Mouse (Mus musculus): Measurements from ENCODE around the gene Aqp7. TPM values are rescaled to one million over a fixed set of nuclear protein-coding genes. Genes with fewer than 3 reads are reported as not detected.

The Aqp7 gene
- total RNA-seq, 2 experiments from 2014 or later = 9.3 to 11.2 TPM

DNA sequence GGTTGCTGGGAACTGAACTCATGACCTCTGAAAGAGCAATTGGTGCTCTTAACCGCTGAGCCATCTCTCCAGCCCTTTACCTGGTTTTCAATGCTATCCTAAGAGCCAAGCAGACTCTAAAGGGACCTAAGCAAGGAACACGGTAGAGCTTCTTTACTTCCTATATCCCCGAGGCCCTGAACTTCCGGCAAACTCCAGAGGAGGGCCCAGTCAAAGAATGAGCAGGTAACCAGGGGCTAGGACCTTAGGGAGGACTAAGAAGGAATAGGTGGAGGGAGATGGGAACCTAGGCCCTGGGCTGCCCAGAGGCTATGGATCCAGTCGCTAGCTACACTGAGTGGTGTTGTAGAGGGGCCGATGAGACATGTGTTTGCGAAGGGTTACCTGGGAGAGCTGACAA, 3.8 kb upstream of the Aqp7 start:
- H3K27ac ChIP-seq = no peak overlapping the region
- no peak for TF ChIP-seq CTCF (IDR thresholded peaks at IDR 0.05)
- intact Hi-C loops (cut with DNase I) = loop anchor here (2.0 to 10.0 kb wide), 3 partner anchors 116 to 337 kb away; no protein-coding TSS in a partner anchor
- DNase-seq = no peak
- H3K4me3 ChIP-seq = no peak overlapping the region

- TF ChIP-seq CTCF (IDR thresholded peaks at IDR 0.05) = peak; percentile 88
- H3K4me3 ChIP-seq = peak overlapping the region; percentile 43; the same call in 1 of the 2 replicates
- DNase-seq = peak; percentile 85
- no peak overlapping the region for H3K27ac ChIP-seq
- intact Hi-C loops (cut with DNase I) = loop anchor here (1.0 to 10.0 kb wide), 4 partner anchors 68 to 338 kb away; no protein-coding TSS in a partner anchor
Measured at GRCm38 (mm10) chr4:41050726-41051675, 3.1 kb upstream of the Aqp7 start.

GRCm38 (mm10) chr4:41048926-41049325, 987 bp upstream of the Aqp7 start:
- TF ChIP-seq CTCF (IDR thresholded peaks at IDR 0.05) = no peak
- Histone ChIP-seq H3K27ac (peak overlapping the region; percentile 84), H3K4me3 (no peak overlapping the region)
- intact Hi-C loops (cut with DNase I) = no loop called here
- DNase-seq = no peak

- intact Hi-C loops (cut with DNase I) = no loop called here
- no peak for DNase-seq
Measured at GRCm38 (mm10) chr4:41046254-41046795, 1.6 kb downstream of the Aqp7 start.

DNA sequence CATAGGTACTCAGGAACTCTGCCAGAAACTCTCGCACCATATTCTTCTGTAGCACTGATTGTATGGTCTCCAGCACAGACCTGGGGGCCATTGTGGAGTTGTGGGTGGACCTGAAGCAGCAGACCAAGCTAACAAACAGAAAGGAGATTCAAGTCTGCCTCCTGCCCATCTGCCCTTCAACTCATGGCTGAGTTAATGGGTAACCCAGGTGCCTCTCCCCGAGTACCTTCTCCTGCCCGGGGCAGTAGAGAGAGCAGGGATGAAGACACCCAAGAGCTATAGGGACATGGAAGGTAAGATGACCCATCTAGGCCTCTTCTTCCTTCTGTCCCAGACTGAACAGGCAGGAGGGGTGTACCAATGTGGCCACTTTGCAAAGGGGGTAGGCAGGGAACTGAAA, 2.7 kb downstream of the Aqp7 start:
- intact Hi-C loops (cut with DNase I) = no loop called here
- H3K27ac ChIP-seq = peak overlapping the region; percentile 84
- H3K4me3 ChIP-seq = peak overlapping the region; percentile 69
- DNase-seq = no peak
- TF ChIP-seq CTCF (IDR thresholded peaks at IDR 0.05) = no peak

More at GRCm38 (mm10) chr4:41046254-41046795, 1.6 kb downstream of the Aqp7 start:
- TF ChIP-seq CTCF (IDR thresholded peaks at IDR 0.05) = no peak
- Histone ChIP-seq H3K4me3 (peak overlapping the region; percentile 69), H3K27ac (peak overlapping the region; percentile 84)

- DNase-seq = no peak
- peak; percentile 46 for TF ChIP-seq CTCF (IDR thresholded peaks at IDR 0.05)
- intact Hi-C loops (cut with DNase I) = no loop called here
- Histone ChIP-seq H3K4me3 (peak overlapping the region; percentile 69), H3K27ac (peak overlapping the region; percentile 84)
Measured at GRCm38 (mm10) chr4:41043961-41044360, 4.0 kb downstream of the Aqp7 start.

DNA sequence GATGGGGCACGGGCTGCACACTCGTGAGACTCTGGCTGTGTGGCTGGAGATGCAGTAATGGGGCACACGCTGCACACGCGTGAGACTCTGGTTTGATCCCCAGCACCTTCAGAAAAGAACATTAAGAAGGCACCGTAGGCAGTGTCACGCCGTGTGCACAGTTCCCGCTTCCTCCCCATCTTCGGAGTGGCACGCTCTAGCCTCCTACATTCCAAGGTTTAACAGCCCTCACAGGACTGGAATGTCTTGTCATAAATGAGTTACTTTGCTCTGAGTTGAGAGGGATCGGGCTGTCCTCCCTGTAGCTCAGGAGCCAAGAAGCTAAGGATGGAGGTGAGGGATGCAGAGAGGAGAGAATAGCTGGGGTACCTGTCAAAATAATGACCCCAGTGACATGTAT, 5.1 kb downstream of the Aqp7 start:
- intact Hi-C loops (cut with DNase I) = no loop called here
- DNase-seq = no peak
- TF ChIP-seq CTCF (IDR thresholded peaks at IDR 0.05) = no peak
- Histone ChIP-seq H3K27ac (peak overlapping the region; percentile 84), H3K4me3 (peak overlapping the region; percentile 69)

DNA sequence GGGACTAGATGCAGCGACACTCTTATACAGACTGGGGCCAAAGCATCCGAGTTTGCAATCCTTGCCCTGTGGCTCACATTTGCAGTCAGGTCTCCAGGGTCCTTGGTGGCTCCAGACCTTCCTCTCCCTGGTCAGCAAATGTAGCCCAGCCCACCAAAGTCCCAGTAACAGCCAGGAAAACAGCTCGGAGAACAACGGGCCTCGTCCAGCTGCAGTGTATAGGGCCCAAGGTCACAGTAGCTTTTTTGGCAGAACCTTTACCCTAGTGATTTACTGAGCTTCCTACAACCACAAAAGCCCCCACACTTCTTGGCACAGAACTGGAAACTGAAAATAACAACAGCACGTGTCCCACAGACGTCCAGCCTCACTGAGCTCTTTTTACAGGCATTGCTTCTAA, 7.0 kb downstream of the Aqp7 start:
- intact Hi-C loops (cut with DNase I) = no loop called here
- Histone ChIP-seq H3K4me3 (peak overlapping the region; percentile 43), H3K27ac (peak overlapping the region; percentile 79)
- no peak for DNase-seq
- no peak for TF ChIP-seq CTCF (IDR thresholded peaks at IDR 0.05)

DNA sequence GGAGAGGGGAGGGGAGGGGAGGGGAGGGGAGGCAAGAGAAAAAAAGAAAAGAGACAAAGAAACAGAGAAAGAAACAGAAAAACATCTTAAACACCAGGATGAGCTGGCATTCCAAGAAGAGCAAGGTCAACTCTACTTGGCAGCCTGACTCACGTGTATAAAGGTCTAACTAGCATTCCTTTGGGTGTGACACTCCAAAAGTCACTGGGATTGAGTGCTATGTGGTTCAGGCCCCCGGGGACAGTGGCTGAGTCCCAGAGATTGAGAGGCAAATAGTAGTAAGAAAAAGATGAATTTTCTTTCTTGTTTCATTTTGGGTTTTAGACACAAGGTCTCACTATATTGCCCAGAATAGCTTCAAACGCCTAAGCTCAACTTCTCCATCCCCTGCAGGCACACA, 10.0 kb downstream of the Aqp7 start:
- intact Hi-C loops (cut with DNase I) = no loop called here
- Histone ChIP-seq H3K27ac (no peak overlapping the region), H3K4me3 (no peak overlapping the region)
- no peak for DNase-seq
- no peak for TF ChIP-seq CTCF (IDR thresholded peaks at IDR 0.05)

DNA sequence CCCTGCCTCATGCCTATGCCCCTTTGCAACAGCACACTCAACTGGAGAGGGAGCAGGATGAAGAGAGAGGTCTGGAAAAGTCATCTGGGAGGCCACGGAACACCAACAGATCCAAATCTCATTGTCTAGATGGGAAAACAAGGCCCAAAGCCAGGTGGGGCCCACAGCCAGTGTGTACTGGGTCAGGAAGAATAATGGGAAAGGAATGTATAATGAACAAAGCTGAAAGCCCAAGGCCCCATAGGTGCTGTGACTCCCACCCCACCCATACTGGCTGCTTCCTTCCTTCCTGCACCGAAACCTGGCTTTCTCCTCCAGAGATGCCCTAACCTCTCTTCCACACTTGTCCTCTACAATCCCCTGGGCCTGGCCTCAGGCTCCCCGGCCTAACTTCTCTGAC, 16.7 kb downstream of the Aqp7 start:
- no peak overlapping the region for H3K4me3 ChIP-seq
- intact Hi-C loops (cut with DNase I) = no loop called here
- peak; percentile 64 for DNase-seq
- no peak for TF ChIP-seq CTCF (IDR thresholded peaks at IDR 0.05)
- H3K27ac ChIP-seq = peak overlapping the region; percentile 87

DNA sequence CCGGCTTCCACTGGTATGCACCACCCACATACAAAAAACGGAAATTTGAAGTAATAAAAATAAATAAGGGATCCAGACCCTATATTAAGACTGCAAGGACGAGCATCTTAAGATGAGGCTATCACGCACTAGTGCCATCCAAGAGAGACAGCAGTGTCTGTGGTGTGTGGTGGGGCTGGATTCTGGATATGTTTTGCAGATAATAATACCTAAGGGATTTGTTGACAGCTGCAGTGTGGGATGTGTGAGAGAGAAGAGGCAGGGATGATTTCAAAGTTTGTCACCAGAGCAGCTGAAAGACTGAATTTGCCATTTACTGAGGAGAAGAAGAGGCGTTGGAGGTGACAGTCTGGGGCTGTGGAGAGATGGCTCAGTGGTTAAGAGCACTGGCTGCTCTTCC, 18.6 kb downstream of the Aqp7 start:
- DNase-seq = no peak
- TF ChIP-seq CTCF (IDR thresholded peaks at IDR 0.05) = no peak
- intact Hi-C loops (cut with DNase I) = no loop called here
- H3K4me3 ChIP-seq = no peak overlapping the region
- peak overlapping the region; percentile 28; the same call in 1 of the 2 replicates for H3K27ac ChIP-seq

DNA sequence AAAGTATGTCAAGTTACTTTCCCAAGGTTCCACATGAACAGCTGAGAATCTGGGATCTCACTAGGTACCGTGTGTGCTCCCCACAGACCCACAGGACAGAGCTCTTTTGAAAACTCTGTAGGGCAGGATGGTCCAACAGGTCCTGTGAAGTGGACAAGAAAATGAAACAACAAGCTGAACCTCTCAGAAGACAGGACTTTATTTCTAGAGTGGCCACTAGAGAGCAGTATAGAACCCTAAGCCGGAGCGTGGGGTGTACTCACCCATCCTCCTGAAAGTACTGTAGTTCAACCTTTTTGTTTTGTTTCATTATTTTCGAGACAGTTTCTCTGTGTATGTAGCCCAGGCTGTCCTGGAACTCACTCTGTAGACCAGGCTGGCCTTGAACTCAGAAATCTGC, 19.7 kb downstream of the Aqp7 start:
- peak; percentile 59 for TF ChIP-seq CTCF (IDR thresholded peaks at IDR 0.05)
- DNase-seq = no peak
- Histone ChIP-seq H3K4me3 (no peak overlapping the region), H3K27ac (no peak overlapping the region)
- intact Hi-C loops (cut with DNase I) = no loop called here

DNA sequence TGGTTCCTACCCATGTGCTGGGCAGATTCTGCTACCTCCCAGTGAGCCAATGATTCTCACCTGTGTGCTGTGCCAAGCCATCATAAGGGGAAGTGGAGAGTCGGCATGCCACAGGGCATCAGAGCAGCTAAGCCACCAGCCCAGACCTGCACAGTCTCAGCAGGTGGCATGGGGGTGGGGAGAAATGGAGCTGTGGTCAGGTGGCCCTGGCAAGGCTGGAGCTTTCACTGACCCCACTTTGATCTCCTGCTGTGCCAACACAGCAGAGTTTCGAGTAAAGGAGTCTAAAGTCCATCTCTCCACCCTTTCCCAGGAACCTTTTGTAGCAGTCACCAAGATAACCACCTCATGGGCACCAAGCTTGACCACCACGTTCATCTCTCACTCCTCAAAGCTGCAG, 20.1 kb downstream of the Aqp7 start:
- Histone ChIP-seq H3K4me3 (no peak overlapping the region), H3K27ac (no peak overlapping the region)
- DNase-seq = no peak
- no peak for TF ChIP-seq CTCF (IDR thresholded peaks at IDR 0.05)
- intact Hi-C loops (cut with DNase I) = no loop called here
